Mouse (Mus musculus): ENCODE measurements around the gene Gm45208. TPM values are rescaled to one million over a fixed set of nuclear protein-coding genes. Genes with fewer than 3 reads are reported as not detected.
A peak's percentile ranks its signal among the peaks of the same experiment; 100 is the strongest.
"Not testable (repeated sequence)": the region's sequence is repeated elsewhere in the genome, so short reads cannot be mapped to it uniquely, and the experiment has no call there.

Gene Gm45208
- polyA plus RNA-seq, 1 experiment from 2014 or later: 2.7 TPM

DNA sequence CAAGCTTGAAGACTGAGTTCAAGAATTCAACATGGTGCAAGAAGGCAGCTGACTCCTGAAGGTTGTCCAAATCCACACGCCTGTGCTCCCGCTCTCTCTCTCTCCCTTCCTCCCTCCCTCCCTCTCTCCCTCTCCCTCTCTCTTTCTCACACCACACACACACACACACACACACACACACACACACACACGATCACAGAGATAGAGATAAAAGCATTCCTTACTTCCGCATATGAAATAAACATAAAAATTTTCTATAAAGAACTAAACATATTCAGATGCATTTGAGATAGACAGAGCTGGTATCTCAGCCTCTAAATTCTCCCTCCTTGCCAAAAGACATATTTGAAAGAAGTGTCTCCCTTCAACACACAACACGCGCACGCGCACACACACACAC, 23.4 kb downstream of the Gm45208 start:
- ATAC-seq (no peak), DNase-seq (ENCODE audit: low spot score) (no peak)
- WGBS: 67% methylated on average over 8 of the region's 8 CpGs
- no peak overlapping the region for H3K4me2 ChIP-seq (replicated peaks; ENCODE audit: low read depth, low read length)
- no peaks in the 10 kb centered on the region for H3K4me1 ChIP-seq (ENCODE audit: insufficient read depth, low read depth, low read length)
- H3K4me3 ChIP-seq (ENCODE audit: low read depth, low read length): no peak overlapping the region
- no peak overlapping the region for H3K9ac ChIP-seq (replicated peaks; ENCODE audit: low read depth)
- H3K9me3 ChIP-seq (ENCODE audit: low read length): no peaks in the 10 kb centered on the region
- no peak for TF ChIP-seq EP300 (IDR thresholded peaks at IDR 0.05)
- TF ChIP-seq CTCF (IDR thresholded peaks at IDR 0.05): no peak
- H3K27me3 ChIP-seq (replicated peaks; ENCODE audit: insufficient read depth, low read length): no peaks in the 10 kb centered on the region
- no peak overlapping the region for H3K27ac ChIP-seq (ENCODE audit: low read length)
- no peaks in the 10 kb centered on the region for H3K36me3 ChIP-seq (ENCODE audit: insufficient read depth, low read length)

DNA sequence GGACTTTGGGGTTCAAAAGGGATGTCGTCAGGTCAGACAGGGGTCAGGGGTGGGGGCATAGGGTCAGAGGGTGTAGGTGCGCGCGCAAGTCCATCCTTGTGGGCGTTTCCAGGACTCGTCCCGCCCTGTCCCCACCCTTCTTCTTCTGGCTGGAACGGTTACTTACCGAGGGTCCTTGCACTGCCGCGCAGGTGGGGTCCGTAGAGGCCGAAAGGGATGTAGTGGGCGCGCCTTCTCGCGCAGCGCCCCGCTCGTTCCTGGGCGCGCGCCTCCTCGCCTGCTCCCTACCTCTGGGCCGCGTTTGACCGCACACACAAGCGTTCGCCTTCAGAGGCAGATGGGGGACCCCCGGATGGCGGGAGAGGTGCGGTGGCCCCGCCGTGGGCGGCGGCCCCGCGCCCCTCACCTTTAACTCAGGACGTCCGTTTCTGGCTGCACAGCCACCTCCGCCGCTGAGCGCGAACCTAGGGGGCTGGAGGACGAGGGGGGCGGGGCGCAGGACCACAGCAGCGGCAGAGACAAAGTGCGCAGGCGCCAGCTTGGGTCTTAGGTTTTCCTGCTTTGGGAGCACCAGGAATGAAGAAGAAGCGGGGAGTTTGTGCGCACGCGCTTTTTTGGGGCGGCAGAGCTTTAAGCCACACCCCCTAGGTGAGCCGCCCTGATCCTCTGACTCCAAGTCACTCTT, 28.5 kb downstream of the Gm45208 start, which contains the start of gene Ccdc120:
Ccdc120 (minus strand) TSS at position 474 of the 685 bp plus-strand sequence.
- peak within 1 kb of the TSS; percentile 64 for H3K4me2 ChIP-seq (replicated peaks; ENCODE audit: low read depth, low read length)
- DNase-seq (ENCODE audit: low spot score) (peak; percentile 71), ATAC-seq (peak; percentile 58)
- H3K36me3 ChIP-seq (ENCODE audit: insufficient read depth, low read length): no peaks in the 10 kb centered on the region
- H3K9me3 ChIP-seq (ENCODE audit: low read length): no peaks in the 10 kb centered on the region
- H3K4me1 ChIP-seq (ENCODE audit: insufficient read depth, low read depth, low read length): no peaks in the 10 kb centered on the region
- no peak within 1 kb of the TSS for H3K9ac ChIP-seq (replicated peaks; ENCODE audit: low read depth)
- no peak for TF ChIP-seq CTCF (IDR thresholded peaks at IDR 0.05)
- TF ChIP-seq EP300 (IDR thresholded peaks at IDR 0.05): no peak
- no peaks in the 10 kb centered on the region for H3K27me3 ChIP-seq (replicated peaks; ENCODE audit: insufficient read depth, low read length)
- no peak within 1 kb of the TSS for H3K27ac ChIP-seq (ENCODE audit: low read length)
- WGBS: 8% methylated on average over 18 of the region's 56 CpGs
- peak within 1 kb of the TSS; percentile 52 for H3K4me3 ChIP-seq (ENCODE audit: low read depth, low read length)

DNA sequence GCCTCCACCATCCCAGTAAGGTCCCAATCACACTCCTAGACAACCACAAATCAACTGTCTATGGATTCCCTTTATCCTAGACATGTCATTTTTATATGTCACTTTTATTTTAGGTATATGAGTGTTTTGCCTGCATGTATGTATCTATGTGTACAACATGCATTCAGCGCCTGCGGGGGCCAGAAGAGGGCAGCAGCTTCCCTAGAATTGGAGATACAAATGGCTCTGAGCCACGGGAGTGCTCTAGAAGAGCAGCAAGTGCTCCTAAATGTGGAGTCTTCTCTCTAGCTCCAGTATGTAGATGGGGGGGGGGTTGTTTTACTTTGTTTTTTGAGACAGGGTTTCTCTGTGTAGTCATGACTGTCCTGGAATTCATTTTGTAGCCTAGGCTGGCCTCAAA, 31.6 kb downstream of the Gm45208 start:
- H3K27me3 ChIP-seq (replicated peaks; ENCODE audit: insufficient read depth, low read length); H3K27ac ChIP-seq (ENCODE audit: low read length); H3K4me2 ChIP-seq (replicated peaks; ENCODE audit: low read depth, low read length); H3K9ac ChIP-seq (replicated peaks; ENCODE audit: low read depth); H3K9me3 ChIP-seq (ENCODE audit: low read length); H3K4me1 ChIP-seq (ENCODE audit: insufficient read depth, low read depth, low read length); H3K36me3 ChIP-seq (ENCODE audit: insufficient read depth, low read length); H3K4me3 ChIP-seq (ENCODE audit: low read depth, low read length): not testable (repeated sequence)
- WGBS: 12% methylated on average over 3 of the region's 3 CpGs
- TF ChIP-seq CTCF (IDR thresholded peaks at IDR 0.05): peak; percentile 56
- DNase-seq (ENCODE audit: low spot score) (peak; percentile 47), ATAC-seq (peak; percentile 70)

DNA sequence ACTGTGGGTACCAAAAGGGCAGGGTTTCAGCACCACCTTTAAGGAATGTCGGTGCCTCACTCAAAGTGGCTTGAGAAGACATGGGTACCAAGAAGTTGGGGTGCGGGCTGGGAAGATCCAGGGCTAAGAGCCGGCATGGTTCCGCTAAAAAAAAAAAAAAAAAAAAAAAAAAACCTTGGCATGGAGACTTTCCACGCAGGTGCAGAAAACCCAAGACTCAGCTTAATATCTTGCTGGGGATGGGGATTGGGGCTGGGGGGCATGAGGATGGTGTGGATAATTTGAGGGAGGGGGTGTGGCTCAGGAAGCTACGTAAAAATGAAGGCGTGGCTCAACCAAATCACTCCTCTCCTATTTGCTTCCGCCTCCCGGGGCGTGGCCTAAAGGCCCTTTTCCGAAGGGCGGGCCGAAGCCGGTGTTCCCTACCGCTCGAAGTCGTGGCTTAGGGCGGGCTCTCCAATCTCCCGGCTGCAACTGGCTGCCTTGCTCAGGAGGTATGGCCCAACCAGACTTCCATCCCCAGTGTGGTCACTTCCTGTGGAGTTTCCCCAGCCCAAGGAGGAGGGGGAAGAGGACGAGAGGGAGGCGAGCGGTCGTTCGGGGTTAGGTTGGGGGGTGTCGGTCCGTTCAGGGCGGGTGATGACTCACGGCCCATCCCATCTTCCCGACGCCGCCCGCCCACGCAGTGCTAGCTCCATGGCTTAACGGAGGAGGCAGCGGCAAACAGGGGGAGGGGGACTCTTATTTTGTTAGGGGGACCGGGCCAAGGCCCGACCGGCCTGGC, 40.3 kb downstream of the Gm45208 start, which contains the start of gene Tfe3:
Tfe3 (plus strand) TSS at position 424 of the 784 bp plus-strand sequence.
- 10% methylated on average over 37 of the region's 38 CpGs for WGBS
- peak within 1 kb of the TSS; percentile 59 for H3K4me2 ChIP-seq (replicated peaks; ENCODE audit: low read depth, low read length)
- no peaks in the 10 kb centered on the region for H3K27me3 ChIP-seq (replicated peaks; ENCODE audit: insufficient read depth, low read length)
- H3K4me3 ChIP-seq (ENCODE audit: low read depth, low read length): peak within 1 kb of the TSS; percentile 64
- peak within 1 kb of the TSS; percentile 80 for H3K27ac ChIP-seq (ENCODE audit: low read length)
- peak; percentile 97 for DNase-seq (ENCODE audit: low spot score)
- no peaks in the 10 kb centered on the region for H3K36me3 ChIP-seq (ENCODE audit: insufficient read depth, low read length)
- H3K4me1 ChIP-seq (ENCODE audit: insufficient read depth, low read depth, low read length): no peaks in the 10 kb centered on the region
- H3K9ac ChIP-seq (replicated peaks; ENCODE audit: low read depth): peak within 1 kb of the TSS; percentile 63
- ATAC-seq: peak; percentile 96
- TF ChIP-seq EP300 (IDR thresholded peaks at IDR 0.05) (no peak), CTCF (IDR thresholded peaks at IDR 0.05) (no peak)
- no peaks in the 10 kb centered on the region for H3K9me3 ChIP-seq (ENCODE audit: low read length)

DNA sequence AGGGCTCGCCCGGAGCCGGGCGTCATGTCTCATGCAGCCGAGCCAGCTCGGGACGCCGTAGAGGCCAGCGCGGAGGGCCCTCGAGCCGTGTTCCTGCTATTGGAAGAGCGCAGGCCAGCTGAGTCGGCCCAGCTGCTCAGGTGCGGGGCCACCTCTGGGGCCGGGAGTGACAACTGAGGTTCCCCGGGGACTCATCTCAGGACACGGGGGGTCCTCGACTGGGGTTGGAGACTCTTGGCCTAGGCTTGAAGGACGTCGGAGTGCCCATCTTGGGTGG, 40.8 kb downstream of the Gm45208 start:
- TF ChIP-seq CTCF (IDR thresholded peaks at IDR 0.05): no peak
- TF ChIP-seq EP300 (IDR thresholded peaks at IDR 0.05): no peak
- ATAC-seq (no peak; the same call in 1 of the 2 replicates), DNase-seq (ENCODE audit: low spot score) (no peak)
- peak overlapping the region; percentile 80 for H3K27ac ChIP-seq (ENCODE audit: low read length)
- no peaks in the 10 kb centered on the region for H3K4me1 ChIP-seq (ENCODE audit: insufficient read depth, low read depth, low read length)
- peak overlapping the region; percentile 64 for H3K4me3 ChIP-seq (ENCODE audit: low read depth, low read length)
- peak overlapping the region; percentile 59 for H3K4me2 ChIP-seq (replicated peaks; ENCODE audit: low read depth, low read length)
- H3K9ac ChIP-seq (replicated peaks; ENCODE audit: low read depth): peak overlapping the region; percentile 63
- no peaks in the 10 kb centered on the region for H3K9me3 ChIP-seq (ENCODE audit: low read length)
- no peaks in the 10 kb centered on the region for H3K27me3 ChIP-seq (replicated peaks; ENCODE audit: insufficient read depth, low read length)
- 4% methylated on average over 21 of the region's 21 CpGs for WGBS
- no peaks in the 10 kb centered on the region; the same call in 1 of the 2 replicates for H3K36me3 ChIP-seq (ENCODE audit: insufficient read depth, low read length)

DNA sequence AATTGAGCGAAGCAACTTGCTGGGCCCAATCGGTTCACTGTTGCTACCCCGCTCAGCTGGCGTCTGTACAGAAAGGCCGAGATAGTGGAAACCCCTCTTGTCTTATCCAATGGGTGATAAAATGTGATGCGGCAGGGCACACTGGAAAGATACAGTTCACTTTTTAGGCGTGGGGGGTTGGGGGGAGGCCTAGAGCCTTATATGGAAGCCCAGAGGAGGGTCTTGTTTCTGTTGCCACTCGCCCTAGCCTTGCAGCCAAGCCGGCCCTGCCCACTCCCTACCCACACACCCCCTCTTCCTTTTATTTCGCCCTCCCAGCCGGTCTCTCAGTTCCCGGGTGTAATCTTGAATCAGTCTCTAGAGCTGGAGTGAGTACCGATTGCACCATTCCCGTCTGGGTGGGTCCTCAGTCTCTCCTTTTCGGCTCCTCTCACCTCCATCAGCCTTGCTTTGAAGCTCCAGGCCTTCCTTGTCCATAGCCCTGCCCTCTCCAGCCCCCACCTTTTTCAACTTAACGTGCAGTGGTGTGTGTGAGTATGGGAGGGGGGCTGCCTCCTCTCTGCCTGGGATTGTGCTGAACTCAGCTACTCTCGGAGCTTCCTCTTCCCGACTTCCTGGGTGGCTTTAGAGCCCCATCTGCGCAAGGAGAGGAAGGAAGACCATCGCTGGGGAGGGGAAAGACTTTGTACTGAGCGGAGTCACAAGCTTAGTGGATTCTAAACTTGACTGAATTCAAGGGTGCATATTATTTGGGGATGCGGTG, 41.8 kb downstream of the Gm45208 start:
- DNase-seq (ENCODE audit: low spot score) (peak; percentile 69), ATAC-seq (peak; percentile 11; the same call in 1 of the 2 replicates)
- Histone ChIP-seq H3K4me1 (ENCODE audit: insufficient read depth, low read depth, low read length) (no peaks in the 10 kb centered on the region), H3K36me3 (ENCODE audit: insufficient read depth, low read length) (no peaks in the 10 kb centered on the region; the same call in 1 of the 2 replicates), H3K4me3 (ENCODE audit: low read depth, low read length) (peak overlapping the region; percentile 64), H3K9me3 (ENCODE audit: low read length) (no peaks in the 10 kb centered on the region), H3K27me3 (replicated peaks; ENCODE audit: insufficient read depth, low read length) (no peaks in the 10 kb centered on the region), H3K9ac (replicated peaks; ENCODE audit: low read depth) (0 out of 2 replicates have a peak overlapping the region, but pooled peaks have one; percentile 63), H3K27ac (ENCODE audit: low read length) (peak overlapping the region; percentile 80), H3K4me2 (replicated peaks; ENCODE audit: low read depth, low read length) (peak overlapping the region; percentile 59)
- WGBS: 14% methylated on average over 21 of the region's 22 CpGs
- TF ChIP-seq CTCF (IDR thresholded peaks at IDR 0.05) (no peak), EP300 (IDR thresholded peaks at IDR 0.05) (no peak)

Measured in lung, postnatal 0 days (tissue).